19 mouse cellular contexts compared by ENCODE assay signal in the genomic region with DNA sequence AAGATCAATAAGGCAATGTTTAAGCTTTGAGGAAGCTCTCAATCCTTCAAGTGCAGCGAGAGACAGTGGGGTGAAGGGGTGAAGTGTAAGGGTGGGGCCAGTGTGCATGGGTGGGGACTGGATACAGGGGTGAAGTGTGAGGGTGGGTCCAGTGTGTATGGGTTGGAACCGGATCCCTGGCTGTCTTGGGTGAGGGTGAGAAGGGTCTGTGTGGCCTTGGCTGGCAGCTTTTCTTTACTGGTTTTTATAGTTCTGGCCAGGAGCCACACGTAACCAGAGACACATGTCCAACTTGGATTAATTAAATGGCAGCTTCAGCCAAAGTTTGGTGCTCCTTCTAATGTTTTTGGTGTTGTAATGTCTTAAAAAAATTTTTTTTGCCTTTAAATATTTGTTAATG.
DNase-seq lines count a peak whose midpoint lies in the region; ATAC-seq lines count a peak whose summit lies in the region.
"Had no signal": no experiment of that assay in that cellular context is flagged by ENCODE, and none has a peak within 500 bp of the region (broad histone marks: within the 10 kb centered on the region; RNA-seq: fewer than 3 reads in every experiment).

No protein-coding gene starts in this region.

- H3K27ac ChIP-seq in lung, embryonic 15.5 days: no peak overlapping the region
- peak overlapping the region; percentile 76 for H3K27ac ChIP-seq in embryonic facial prominence, embryonic 13.5 days
- peak overlapping the region; percentile 85 for H3K27ac ChIP-seq in limb, embryonic 12.5 days
- H3K27ac ChIP-seq: forebrain, embryonic 15.5 days; heart, adult 2 months; heart, embryonic 15.5 days; hindbrain, embryonic 10.5 days; hindbrain, embryonic 14.5 days had no signal

- no peak for DNase-seq in lung, postnatal 10 days
- DNase-seq in NIH3T3 (ENCODE audit: low read depth): peak; percentile 81
- DNase-seq in retina, postnatal 1 day: no peak
- DNase-seq in gastrocnemius, postnatal 10 days: no peak
- no peak for DNase-seq in embryo, embryonic 9.5 days (ENCODE audit: extremely low spot score)
- DNase-seq: adrenal gland, postnatal 10 days; cerebellum, adult 11 months; cerebellum, adult 8-10 months; cerebellum, postnatal 25 days; heart, adult 2 months had no signal

- no peaks in the 10 kb centered on the region for H3K9me3 ChIP-seq in lung, embryonic 15.5 days
- H3K9me3 ChIP-seq in embryonic facial prominence, embryonic 13.5 days: 0 out of 2 replicates have a peak, but pooled peaks cover 6% of the 10 kb centered on the region
- H3K9me3 ChIP-seq in limb, embryonic 12.5 days: no peaks in the 10 kb centered on the region
- H3K9me3 ChIP-seq: forebrain, embryonic 15.5 days; heart, embryonic 15.5 days; hindbrain, embryonic 10.5 days had no signal

- H3K9ac ChIP-seq in lung, embryonic 15.5 days: no peak overlapping the region
- no peak overlapping the region for H3K9ac ChIP-seq in embryonic facial prominence, embryonic 13.5 days
- no peak overlapping the region for H3K9ac ChIP-seq in limb, embryonic 12.5 days (replicated peaks)
- H3K9ac ChIP-seq: forebrain, embryonic 15.5 days; heart, embryonic 15.5 days; hindbrain, embryonic 14.5 days had no signal

- H3K4me3 ChIP-seq in lung, embryonic 15.5 days: no peak overlapping the region
- H3K4me3 ChIP-seq in embryonic facial prominence, embryonic 13.5 days: no peak overlapping the region
- H3K4me3 ChIP-seq in limb, embryonic 12.5 days (replicated peaks): no peak overlapping the region
- H3K4me3 ChIP-seq: forebrain, embryonic 15.5 days; heart, adult 2 months; heart, embryonic 15.5 days; hindbrain, embryonic 10.5 days had no signal

- ATAC-seq in lung, embryonic 15.5 days (ENCODE audit: borderline replicate concordance, extremely low read depth, low FRiP score, low TSS enrichment): 0 out of 2 replicates have a peak, but pooled peaks have one; percentile 54
- ATAC-seq in embryonic facial prominence, embryonic 13.5 days (ENCODE audit: insufficient number of reproducible peaks, insufficient read depth, low FRiP score, low TSS enrichment, low read depth): peak; percentile 60; the same call in 1 of the 2 replicates
- ATAC-seq in limb, embryonic 12.5 days (ENCODE audit: insufficient number of reproducible peaks, insufficient read depth, low FRiP score, low TSS enrichment, low read depth): peak; percentile 56; the same call in 1 of the 2 replicates
- ATAC-seq: forebrain, embryonic 15.5 days; intestine, embryonic 16.5 days had no signal

- no peak overlapping the region for H3K4me2 ChIP-seq in lung, embryonic 15.5 days
- no peak overlapping the region for H3K4me2 ChIP-seq in embryonic facial prominence, embryonic 13.5 days
- H3K4me2 ChIP-seq in limb, embryonic 12.5 days: no peak overlapping the region
- H3K4me2 ChIP-seq: forebrain, embryonic 15.5 days; heart, embryonic 11.5 days; heart, embryonic 15.5 days; hindbrain, embryonic 14.5 days had no signal

- H3K27me3 ChIP-seq in lung, embryonic 15.5 days: no peaks in the 10 kb centered on the region
- H3K27me3 ChIP-seq in embryonic facial prominence, embryonic 13.5 days: no peaks in the 10 kb centered on the region
- no peaks in the 10 kb centered on the region for H3K27me3 ChIP-seq in limb, embryonic 12.5 days
- H3K27me3 ChIP-seq: forebrain, embryonic 15.5 days; heart, embryonic 15.5 days had no signal

- 44% methylated on average over 3 of the region's 3 CpGs for WGBS in lung, embryonic 15.5 days
- 46% methylated on average over 3 of the region's 3 CpGs for WGBS in embryonic facial prominence, embryonic 13.5 days
- 35% methylated on average over 3 of the region's 3 CpGs for WGBS in limb, embryonic 12.5 days

- peaks cover 14% of the 10 kb centered on the region for H3K4me1 ChIP-seq in lung, embryonic 15.5 days
- H3K4me1 ChIP-seq in embryonic facial prominence, embryonic 13.5 days: peaks cover 28% of the 10 kb centered on the region
- peaks cover 34% of the 10 kb centered on the region for H3K4me1 ChIP-seq in limb, embryonic 12.5 days (replicated peaks)

- no peaks in the 10 kb centered on the region for H3K36me3 ChIP-seq in lung, embryonic 15.5 days
- H3K36me3 ChIP-seq in embryonic facial prominence, embryonic 13.5 days: no peaks in the 10 kb centered on the region
- H3K36me3 ChIP-seq in limb, embryonic 12.5 days: no peaks in the 10 kb centered on the region
- H3K36me3 ChIP-seq: forebrain, embryonic 15.5 days; heart, embryonic 15.5 days; hindbrain, embryonic 10.5 days had no signal
